Mouse (Mus musculus) testis, postnatal 14 days (tissue): ENCODE measurements around the gene Vps11.
"Not testable (repeated sequence)": the region's sequence is repeated elsewhere in the genome, so short reads cannot be mapped to it uniquely, and the experiment has no call there.

Experiments
- DNase-seq: peaks from one replicate; pipeline ENCODE4 v3.0.0; 2021; ENCODE audit warnings: low spot score

Gene Vps11

DNA sequence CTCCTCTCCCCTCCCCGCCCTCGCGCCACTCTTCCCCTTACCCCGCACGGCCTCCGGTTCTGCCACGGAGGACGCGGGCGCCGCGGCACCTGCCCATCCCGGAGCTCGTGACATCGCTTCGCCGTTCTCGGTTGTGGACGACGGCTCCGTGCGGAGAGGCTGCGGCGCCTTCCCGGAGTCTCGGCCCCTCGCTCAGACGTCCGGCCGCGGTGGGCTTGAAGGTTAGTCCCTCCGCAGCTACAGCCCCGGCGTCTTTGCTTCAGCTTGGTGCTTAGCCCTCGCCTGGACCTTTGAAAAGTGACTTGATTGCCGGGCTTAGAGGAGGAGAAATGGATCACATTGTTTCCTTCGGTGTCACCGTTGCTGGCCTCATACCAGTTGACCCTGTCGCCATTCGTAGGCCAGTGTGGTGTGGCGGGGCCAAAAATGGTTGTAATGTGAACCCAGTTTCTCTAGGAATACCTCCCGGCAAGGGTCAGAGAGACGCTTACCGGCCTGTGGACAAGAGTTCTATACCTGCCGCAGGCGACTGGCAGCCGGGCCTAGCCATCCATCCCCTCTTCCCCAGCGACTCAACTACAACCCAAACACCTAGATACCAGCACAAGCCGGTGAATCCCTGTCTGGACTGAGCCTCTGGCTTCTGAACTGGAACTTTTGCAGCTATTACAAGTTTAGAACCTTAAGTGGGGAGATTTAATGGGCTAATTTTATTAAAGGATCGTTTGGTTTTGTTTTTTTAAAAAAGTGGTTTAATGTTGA lies 26.0 kb downstream of the Vps11 start:
- DNase-seq = no peak

DNA sequence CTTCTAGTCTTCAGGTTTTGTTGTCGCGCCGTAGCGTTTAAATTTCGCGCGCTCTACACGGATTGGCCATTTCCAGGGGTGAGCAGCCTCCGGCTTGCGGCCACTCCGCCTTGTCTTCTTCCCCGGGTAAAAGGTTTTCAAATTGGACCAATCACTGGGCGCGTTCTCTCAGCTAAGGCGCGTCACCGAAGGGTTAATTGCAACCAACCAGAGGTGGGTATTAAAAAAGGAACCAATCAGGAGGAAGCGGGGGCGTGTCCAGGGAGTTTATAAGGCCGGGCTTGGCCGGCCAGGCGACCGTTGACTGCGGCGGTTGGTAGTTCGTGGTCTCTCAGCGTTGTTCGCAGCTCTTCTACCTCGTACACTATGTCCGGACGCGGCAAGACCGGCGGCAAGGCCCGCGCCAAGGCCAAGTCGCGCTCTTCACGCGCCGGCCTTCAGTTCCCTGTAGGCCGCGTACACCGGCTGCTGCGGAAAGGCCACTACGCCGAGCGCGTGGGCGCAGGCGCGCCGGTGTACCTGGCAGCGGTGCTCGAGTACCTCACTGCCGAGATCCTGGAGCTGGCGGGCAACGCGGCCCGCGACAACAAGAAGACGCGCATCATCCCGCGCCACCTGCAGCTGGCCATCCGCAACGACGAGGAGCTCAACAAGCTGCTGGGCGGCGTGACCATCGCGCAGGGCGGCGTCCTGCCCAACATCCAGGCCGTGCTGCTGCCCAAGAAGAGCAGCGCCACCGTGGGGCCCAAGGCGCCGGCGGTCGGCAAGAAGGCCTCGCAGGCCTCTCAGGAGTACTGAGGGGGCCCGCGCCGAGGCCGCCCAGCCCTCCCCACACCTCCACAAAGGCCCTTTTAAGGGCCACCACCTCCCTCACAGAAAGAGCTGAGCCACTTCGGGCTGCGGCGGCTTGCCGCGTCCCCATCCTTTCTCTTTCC lies 26.8 kb downstream of the Vps11 start, which contains the start of gene H2afx:
H2afx (plus strand) TSS at position 299 of the 935 bp plus-strand sequence.
- peak; percentile 100 for DNase-seq

DNA sequence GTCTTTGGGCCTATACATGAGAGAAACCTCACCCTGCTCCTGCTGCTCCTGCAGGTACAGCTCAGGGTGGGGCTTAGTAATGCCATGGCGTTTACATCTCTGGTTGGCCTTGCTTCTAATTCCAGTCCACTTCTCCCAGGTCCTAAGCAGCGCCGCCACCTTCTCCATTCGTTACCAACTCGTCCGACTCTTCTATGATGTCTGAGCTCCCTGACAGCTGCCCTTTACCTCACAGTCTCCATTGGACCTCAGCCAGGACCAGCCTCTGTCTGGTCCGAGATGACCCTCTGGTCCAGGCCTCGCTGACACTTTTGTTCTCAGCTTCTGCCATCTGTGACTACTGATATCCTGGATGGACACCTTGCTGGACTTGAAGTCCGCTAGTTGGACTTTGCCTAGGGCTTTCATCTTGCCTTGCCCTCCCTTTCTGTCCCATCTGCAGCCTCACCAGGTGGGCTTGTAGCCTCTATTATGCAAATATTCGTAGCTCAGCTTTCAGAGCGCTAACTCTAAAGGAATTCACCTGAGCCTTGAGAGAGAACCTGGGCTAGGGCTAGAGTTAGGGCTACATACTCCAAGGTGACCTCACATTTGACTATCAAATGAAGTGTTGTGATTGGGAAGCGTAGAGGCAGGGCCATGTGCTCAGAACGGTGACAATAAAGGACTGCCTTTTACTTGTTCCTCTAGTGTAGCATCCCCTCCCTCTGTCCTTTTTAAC lies 28.4 kb downstream of the Vps11 start:
- DNase-seq = no peak

DNA sequence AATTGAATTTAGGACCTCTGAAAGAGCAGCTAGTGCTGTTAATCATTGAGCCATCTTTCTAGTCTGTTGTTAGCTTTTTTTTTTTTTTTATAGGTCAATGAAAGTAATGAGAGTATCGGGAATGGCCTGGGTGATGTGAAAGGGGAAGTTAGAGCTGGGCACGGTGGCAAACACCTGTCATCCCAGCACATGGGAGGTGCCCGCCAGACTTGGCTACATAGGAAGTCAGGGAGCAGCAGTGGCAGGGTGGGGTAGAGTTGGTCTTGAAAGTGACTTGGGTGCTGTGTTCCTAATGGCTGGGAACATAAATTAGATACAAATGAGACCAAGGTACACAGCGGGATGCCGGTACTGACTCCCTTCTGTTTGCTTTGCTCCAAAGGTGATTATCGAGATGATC lies 30.7 kb downstream of the Vps11 start:
- no peak for DNase-seq

DNA sequence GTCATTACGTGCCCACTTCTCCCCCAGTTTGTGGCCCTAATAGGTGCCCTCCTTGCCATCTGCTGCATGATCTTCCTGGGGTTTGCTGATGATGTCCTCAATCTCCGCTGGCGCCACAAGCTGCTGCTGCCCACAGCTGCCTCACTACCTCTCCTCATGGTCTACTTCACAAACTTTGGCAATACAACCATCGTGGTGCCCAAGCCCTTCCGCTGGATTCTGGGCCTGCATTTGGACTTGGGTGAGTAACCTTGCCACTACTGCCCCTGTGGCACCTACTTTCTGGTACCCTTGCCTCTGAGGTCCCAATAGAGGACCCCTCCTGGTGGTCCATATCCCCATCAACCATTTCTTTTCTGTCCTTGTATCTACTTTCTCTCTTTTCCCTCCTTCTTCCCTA lies 33.5 kb downstream of the Vps11 start:
- no peak for DNase-seq

DNA sequence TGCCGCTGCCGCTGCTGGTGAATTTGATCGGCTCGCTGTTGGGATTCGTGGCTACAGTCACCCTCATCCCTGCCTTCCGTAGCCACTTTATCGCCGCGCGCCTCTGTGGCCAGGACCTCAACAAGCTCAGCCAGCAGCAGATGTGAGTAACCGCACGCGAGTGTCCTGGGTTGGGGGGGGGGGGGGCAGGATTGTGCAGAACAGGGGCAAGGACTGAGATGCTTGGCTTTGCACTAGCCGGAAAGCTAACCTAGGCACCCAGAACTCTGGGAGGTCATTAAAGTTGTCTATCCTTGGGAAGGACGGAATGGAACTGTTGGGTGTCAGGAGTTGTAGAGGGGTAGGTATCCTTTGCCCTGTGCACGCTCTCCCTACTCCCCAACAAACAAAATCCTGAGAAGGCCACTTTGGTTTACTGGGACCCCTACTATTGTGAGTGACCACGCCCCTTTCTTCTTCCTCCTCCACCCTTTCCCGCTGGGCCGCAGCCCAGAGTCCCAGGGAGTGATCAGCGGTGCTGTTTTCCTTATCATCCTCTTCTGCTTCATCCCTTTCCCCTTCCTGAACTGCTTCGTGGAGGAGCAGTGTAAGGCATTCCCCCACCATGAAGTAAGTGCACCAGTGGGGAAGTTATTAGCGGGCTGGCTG lies 34.3 kb downstream of the Vps11 start:
- no peak for DNase-seq

DNA sequence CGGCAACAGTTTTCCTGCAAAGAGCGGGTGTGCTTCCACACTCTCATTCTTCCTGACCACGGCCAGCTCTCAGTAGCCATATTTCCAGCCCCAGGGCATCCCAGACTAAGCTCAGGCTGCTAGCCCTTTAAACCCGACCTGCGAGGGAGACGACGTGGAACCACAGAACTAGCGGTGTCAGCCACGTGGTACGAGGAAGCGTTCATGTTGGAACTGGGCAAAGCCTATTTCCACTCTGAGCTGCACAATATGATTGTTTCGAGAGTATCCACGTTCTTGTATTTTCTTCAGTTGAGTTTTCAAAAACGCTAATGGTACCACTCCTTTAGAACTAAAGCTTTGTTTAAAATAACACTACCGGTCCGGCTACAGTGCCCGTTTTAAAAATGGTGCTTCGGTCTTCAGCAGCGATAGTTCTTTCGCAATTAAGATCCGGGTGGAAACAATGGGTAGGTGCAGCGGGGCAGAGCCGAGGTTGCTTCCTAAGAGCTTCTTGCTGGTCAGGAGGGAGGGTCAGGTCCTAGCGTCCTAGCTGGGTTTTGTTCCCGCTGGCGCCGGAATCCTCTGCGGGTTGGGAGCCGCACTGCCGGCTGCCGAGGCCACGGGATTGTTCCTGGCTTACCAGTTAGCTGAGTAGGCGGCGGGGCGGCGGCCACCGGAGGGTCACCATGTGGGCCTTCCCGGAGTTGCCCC lies 35.0 kb downstream of the Vps11 start:
- DNase-seq = peak; percentile 86

DNA sequence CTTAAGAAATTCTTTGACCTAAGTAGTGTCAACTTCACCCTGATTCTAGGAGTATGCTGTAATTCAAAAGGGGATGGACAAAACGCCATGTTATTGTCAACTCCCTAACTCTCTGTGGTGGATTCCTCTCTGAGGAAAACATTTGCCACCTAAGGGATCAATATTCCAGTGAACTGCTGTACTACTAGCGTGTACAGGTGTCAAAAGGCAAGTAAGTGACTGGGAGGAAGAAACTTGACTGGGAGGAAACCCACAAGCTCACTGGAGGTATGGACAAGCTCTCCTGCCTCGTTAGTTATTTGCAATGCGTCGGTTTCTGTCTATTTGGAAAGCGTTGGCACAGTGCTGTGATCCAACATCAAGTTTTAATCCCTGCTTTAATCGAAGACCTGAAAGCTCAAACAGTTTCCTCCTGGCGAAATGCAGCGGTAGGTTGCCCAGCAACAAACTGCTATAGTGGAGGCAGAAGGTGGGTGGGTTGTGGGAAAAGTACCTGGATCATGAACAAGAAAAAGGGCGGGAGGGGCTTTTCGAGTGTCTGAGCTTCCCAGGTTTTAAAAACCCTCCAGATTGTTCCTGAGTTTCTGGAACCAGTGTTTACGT lies 35.6 kb downstream of the Vps11 start, which contains the start of gene Dpagt1:
Dpagt1 (plus strand) TSS at position 252 of the 603 bp plus-strand sequence.
- DNase-seq = no peak

DNA sequence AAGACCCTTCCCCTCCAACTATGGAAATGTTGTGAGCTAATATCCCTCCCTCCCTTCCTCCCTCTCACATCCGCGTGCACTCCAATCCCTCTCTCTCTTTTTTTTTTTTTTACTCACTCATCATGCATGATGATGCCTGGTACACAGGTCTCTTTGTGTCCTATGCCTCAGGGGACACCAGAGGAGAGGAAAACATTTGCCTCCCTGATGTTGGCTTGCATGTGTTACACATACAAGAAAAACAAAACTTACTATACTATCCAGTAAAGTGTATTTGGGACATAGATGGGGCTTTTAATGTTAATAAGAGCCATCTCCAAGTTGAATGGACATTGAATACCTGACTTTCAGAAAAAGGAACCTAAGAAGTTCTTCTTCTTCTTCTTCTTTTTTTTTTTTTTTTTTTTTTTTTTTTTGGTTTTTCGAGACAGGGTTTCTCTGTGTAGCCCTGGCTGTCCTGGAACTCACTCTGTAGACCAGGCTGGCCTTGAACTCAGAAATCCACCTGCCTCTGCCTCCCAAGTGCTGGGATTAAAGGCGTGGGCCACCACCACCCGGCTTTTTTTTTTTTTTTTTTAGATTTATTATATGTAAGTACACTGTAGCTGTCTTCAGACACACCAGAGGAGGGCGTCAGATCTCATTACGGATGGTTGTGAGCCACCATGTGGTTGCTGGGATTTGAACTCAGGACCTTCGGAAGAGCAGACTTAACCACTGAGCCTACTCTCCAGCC lies 36.3 kb downstream of the Vps11 start:
- DNase-seq = not testable (repeated sequence)

DNA sequence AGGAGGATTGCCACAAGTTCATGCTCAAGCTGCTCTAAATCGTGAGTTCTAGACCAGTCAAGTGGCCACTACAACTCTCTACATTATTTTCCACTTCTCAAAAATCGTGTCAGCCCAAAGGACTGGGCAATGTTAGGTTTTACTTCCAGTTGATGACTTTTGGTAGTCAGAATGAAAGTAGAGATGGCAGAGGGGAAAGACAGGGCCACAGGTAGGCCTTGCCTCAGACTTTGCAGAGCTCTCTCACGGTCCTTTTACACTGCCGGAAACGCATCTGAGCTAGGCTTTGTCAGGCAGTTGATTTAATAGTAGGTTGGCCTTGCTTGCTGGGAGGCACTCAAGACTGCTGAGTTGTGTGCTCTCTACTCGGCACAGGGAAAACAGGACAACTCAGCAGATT lies 37.3 kb downstream of the Vps11 start:
- no peak for DNase-seq

DNA sequence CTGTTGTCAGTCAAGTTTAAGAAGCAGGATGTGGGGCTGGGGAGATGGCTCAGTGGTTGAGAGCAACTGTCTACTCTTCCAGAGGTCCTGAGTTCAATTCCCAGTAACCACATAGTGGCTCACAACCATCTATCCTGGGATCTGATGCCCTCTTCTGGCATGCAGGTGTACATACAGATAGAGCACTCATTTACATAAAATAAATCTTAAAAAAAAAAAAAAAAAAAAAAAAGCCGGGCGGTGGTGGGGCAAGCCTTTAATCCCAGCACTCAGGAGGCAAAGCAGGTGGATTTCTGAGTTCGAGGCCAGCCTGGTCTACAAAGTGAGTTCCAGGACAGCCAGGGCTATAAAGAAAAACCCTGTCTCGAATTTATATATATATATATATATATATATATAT lies 37.8 kb downstream of the Vps11 start:
- not testable (repeated sequence) for DNase-seq

DNA sequence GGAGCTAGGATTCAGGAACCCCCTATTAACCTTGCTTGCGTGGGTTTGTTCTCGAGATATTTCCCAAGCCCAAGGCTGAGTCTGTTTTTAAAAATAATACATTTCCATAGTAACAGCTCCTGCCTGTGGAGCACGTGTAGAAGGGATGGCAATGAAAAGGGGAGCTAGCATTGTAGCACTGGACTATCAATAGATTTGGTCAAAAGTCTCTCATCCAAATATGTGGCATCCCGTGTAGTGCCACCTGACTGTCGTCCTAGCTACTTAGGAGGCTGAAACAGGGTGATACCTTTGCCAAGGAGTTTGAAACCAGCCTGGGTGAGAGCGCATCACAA lies 40.7 kb downstream of the Vps11 start:
- no peak for DNase-seq

DNA sequence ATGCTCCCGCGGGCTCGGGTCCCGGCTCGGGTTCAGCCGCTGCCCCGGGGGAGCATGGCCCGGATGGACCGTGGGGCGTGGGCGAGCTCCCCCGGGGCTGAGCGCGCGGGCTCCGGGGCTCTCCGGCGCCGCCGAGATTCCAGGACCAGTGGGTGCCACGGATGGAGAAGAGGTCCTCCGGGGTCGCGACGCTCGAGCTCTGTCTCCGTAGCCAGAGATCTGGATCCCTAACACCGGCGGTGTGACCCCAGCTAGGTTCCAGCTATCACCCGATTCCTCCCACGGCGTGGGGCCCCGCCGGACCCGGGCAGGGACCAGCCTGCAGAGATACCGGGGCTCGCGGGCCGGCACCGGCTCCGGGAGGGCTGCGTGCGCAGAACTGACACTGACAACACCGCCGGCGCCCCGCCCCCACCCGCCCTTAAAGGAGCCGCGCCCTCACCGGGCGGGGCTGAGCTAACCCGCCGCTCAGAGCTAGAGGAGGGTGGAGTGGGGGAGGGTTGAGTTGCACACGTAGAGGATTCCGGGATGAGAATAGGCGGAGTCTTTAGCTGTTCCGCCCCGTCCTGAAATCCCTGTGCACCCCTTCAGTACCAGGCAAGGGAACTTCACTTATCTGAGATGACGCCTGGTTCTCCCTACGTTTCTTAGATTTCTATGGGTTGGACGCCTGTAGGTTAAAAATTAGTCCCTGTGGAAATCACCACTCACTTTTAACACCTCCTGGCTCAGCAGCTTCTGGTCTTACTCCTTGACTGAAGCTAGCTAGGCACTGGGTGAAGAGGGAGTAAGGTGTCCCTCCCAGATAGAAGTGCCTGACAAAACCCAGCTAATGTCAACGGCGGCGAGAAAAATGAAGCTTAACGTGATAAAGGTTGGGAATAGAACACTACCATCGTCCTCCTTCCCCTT lies 41.3 kb downstream of the Vps11 start, which contains the start of gene C2cd2l:
C2cd2l (minus strand) TSS at position 399 of the 912 bp plus-strand sequence.
- DNase-seq = peak; percentile 91

DNA sequence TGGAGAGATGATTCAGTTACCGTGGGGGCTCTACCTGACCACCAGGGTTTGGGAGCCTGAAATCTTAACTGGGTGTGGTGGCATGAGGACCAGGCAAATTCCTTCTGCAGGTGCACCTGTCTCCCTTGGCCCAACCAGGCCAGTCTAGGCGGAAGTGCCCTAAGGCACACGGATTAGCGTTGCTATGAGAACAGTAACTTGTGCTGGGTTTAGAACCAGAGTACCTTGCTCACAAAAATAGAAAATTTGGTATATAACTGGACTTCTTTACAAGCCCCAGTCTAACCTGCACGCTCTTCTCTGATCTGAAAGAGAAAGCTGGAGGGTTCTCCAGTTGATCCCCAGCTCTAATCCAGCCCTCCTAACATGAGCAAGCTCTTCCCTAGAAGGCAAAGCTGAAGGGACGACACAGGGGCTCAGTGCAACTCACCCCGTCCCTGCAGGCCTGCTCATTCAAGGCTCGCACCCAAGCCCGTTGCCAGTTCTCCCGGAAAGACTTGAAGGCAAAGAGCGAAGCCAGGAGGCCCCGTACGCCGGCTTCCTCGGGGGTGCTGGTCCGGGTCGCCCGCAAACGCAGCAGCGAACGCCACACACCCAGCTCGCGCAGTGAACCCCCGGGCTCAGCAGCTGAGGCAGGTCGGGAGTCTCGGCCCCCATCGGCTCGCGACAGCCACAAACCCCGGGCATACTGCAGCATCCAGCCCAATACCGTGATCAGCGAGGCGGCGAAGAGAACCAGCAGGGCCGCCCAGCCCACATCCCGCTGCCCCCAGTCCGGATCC lies 42.2 kb downstream of the Vps11 start:
- no peak for DNase-seq

DNA sequence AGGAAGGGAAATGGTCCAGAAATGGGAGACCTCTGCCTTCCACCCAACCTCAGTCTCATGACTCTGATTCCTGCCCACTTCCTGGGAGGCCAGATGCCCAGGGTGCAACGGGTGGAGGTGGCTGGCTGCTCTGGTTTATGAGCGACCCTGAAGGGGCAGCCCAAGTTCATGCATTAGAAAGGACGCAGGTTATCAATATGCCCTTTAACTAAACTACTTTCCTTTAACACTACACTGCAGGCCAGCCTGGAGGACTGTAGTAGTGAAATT lies 42.7 kb downstream of the Vps11 start:
- no peak for DNase-seq

DNA sequence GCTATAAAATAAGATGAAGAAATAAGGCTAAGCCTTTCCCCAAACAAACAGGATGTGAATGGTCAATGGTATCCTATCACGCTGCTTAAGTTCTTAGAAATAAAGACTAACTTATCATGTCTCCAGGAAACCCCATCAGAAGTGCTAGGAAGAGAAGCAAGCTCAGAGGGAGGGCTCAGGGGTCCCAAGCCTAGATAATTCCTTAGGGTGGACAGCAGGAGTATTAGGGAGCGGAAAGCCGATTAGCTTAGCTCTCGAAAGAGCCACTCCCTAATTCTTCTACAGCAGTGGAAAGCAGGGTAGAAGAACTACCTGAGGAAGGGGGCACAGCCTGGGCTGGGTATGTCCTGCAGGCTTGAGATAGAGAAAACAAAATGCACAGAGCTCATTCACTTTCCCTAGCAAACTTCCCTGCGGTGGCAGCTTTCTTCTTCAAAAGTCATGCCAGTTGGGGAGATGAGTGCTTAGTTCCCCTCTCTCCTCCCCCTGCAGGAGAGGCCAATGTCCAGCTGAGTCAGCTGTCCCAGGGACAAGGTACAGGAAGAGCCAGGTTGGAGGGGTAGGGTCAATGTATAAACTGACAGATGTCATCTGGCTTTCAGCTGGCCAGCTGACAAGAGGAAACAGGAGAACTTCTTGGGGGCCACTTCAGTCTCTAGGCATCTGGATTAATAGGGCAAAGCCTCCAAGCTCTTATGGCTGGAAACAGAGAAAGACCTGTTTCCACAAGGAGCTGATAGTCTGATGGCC lies 43.2 kb downstream of the Vps11 start:
- DNase-seq = no peak

DNA sequence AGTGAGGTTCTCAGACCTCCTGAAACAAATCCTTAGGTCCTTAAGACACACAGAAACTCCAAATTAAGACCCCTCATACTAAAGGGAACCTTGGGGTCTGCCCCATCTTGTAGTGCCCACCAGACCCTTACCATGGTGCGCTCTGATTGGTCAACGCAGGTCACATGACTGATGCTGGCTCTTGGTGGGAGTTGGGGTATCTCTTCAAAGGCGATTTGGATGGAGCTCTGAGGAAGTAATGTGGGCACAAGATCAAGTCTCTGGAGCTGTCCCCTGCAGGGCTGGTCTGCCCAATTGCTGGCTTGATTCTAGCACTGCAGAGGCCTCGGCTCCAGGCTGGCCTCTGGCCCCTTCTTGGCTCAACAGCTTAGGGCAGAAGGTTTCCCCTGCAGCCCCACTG lies 44.0 kb downstream of the Vps11 start:
- no peak for DNase-seq

DNA sequence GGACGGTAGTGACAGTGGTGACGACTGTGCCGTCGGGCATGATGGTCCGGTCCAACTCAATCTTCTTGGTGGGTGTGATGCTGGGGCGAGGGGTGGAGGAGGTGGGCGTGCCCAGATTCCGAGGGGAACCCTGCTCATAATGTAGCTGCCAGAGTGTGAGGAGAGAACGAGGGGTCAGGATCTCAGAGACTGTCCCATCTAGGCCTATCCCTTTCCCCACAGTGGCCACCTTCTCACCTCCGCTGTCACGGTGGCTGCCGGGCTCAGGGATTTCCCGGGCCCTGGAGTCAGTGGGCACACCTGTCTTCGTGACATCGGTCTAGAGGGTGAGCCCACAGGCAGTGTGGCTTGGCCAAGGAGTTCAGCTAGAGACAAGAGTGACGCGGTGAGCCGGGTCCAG lies 46.6 kb downstream of the Vps11 start:
- DNase-seq = no peak
